In genomic region chr1:179591639-179592038, GRCm38 (mm10) we compare ENCODE assay signal across 11 mouse cellular contexts. TPM values are rescaled to one million over a fixed set of nuclear protein-coding genes. Genes with fewer than 3 reads are reported as not detected.
DNase-seq lines count a peak whose midpoint lies in the region; ATAC-seq and TF ChIP-seq lines count a peak whose summit lies in the region.
"Had no signal": no experiment of that assay in that cellular context is flagged by ENCODE, and none has a peak within 500 bp of the region (broad histone marks: within the 10 kb centered on the region; RNA-seq: fewer than 3 reads in every experiment).

No protein-coding gene starts in this region.

- dilution Hi-C loops in CH12.LX (cut with MboI; ENCODE audit: extremely low pct_ligation_motif_present, extremely low pct_unique_long_range_greater_than_20kb, low sequenced_read_pairs): no loop called here

- peak; percentile 54 for DNase-seq in CD4-positive helper T cell, adult 2 months (ENCODE audit: low read depth, low spot score)
- peak; percentile 12 for DNase-seq in CH12.LX (ENCODE audit: extremely low read depth)
- DNase-seq in left cerebral cortex, adult 9 months (ENCODE audit: low spot score in 2 of 2): peak; percentile 36 to 45
- no peak for DNase-seq in kidney, adult 18-20 months
- DNase-seq in testis, postnatal 14 days (ENCODE audit: low spot score): no peak
- no peak for DNase-seq in Muller cell, postnatal 12 days (ENCODE audit: inconsistent ontology term)
- DNase-seq: kidney, postnatal 25 days; thymus, postnatal 14 days had no signal

- no peak for TF ChIP-seq POLR2A in CH12.LX (IDR thresholded peaks at IDR 0.05; ENCODE audit: low read depth, low read length)

- no peaks in the 10 kb centered on the region for H3K27me3 ChIP-seq in CH12.LX (replicated peaks)
- H3K27me3 ChIP-seq: liver, embryonic 15.5 days; midbrain, embryonic 15.5 days had no signal

- H3K79me2 ChIP-seq in CH12.LX (replicated peaks; ENCODE audit: control insufficient read depth, extremely low read depth, insufficient read depth, poor library complexity, severe bottlenecking): no peaks in the 10 kb centered on the region; the same call in 1 of the 2 replicates

- TF ChIP-seq EP300 in CH12.LX (IDR thresholded peaks at IDR 0.05; ENCODE audit: low read length): no peak

- ATAC-seq in frontal cortex, adult (ENCODE audit: low TSS enrichment): peak; percentile 69
- ATAC-seq: midbrain, embryonic 15.5 days had no signal

- no peak for TF ChIP-seq CTCF in CH12.LX (conservative IDR thresholded peaks at IDR 0.05 in 1 of 2, IDR thresholded peaks at IDR 0.05 in 1 of 2; ENCODE audit: low read depth in 2 of 2, low read length in 2 of 2)

- H3K4me1 ChIP-seq in CH12.LX (ENCODE audit: control insufficient read depth in 1 of 2, insufficient read depth in 2 of 2): peaks cover 4 to 49% of the 10 kb centered on the region in 2 experiments; a peak in 2 of 4 replicates

- H3K9ac ChIP-seq in CH12.LX (ENCODE audit: insufficient read depth, low read depth): no peak overlapping the region
- H3K9ac ChIP-seq: liver, embryonic 15.5 days; midbrain, embryonic 15.5 days had no signal

- H3K36me3 ChIP-seq in CH12.LX (replicated peaks in 1 of 2; ENCODE audit: control insufficient read depth in 1 of 2, insufficient read depth in 1 of 2, low read length in 1 of 2): peaks cover 4 to 19% of the 10 kb centered on the region in 2 experiments

- no peak overlapping the region for H3K27ac ChIP-seq in CH12.LX (ENCODE audit: insufficient read depth, low read depth)
- H3K27ac ChIP-seq: liver, embryonic 15.5 days; midbrain, embryonic 15.5 days had no signal

- H3K9me3 ChIP-seq in CH12.LX (replicated peaks; ENCODE audit: low read length): no peaks in the 10 kb centered on the region
- H3K9me3 ChIP-seq: liver, embryonic 15.5 days; midbrain, embryonic 15.5 days had no signal

- in situ Hi-C loops in CH12.LX (cut with MboI; ENCODE audit: low pct_ligation_motif_present, low pct_unique_long_range_greater_than_20kb, low sequenced_read_pairs): no loop called here

- TF ChIP-seq RAD21 in CH12.LX (IDR thresholded peaks at IDR 0.05; ENCODE audit: low read depth, low read length): no peak

- no peak overlapping the region for H3K4me2 ChIP-seq in CH12.LX (ENCODE audit: insufficient read depth, low read depth, poor library complexity, severe bottlenecking)
- H3K4me2 ChIP-seq: liver, embryonic 15.5 days; midbrain, embryonic 15.5 days had no signal

- H3K4me3 ChIP-seq in CH12.LX (replicated peaks in 1 of 3; ENCODE audit: low read depth in 2 of 3, low read length in 2 of 3, poor library complexity in 1 of 3): no peak overlapping the region
- H3K4me3 ChIP-seq: liver, embryonic 15.5 days; midbrain, embryonic 15.5 days had no signal

TF ChIP-seq in CH12.LX, 34 proteins besides CTCF, POLR2A, EP300 and RAD21:
- peak; percentile 64 for TF ChIP-seq BHLHE40 (IDR thresholded peaks at IDR 0.05; ENCODE audit: low read depth, low read length)
- TF ChIP-seq PAX5 (IDR thresholded peaks at IDR 0.05; ENCODE audit: low read length): no peak
- TF ChIP-seq ZKSCAN1 (IDR thresholded peaks at IDR 0.05; ENCODE audit: borderline replicate concordance, low read depth, low read length): no peak
- no peak for TF ChIP-seq MAZ (IDR thresholded peaks at IDR 0.05; ENCODE audit: low read depth, low read length)
- no peak for TF ChIP-seq ETS1 (conservative IDR thresholded peaks at IDR 0.05; ENCODE audit: low read depth, low read length)
TF ChIP-seq in CH12.LX: peak in this region for 1.

RNA-seq across cellular contexts. Expression of gene Cnst, which starts 45.5 kb away (rescaled TPM):
- total RNA-seq in CH12.LX (2012; rRNA removed) (9.2 and 10.2 TPM in 2 replicates), CH12.LX (2014; rRNA removed) (8.5 and 9.3 TPM in 2 replicates)
- polyA plus RNA-seq in CH12.LX (2012; ENCODE audit: insufficient read length, low read depth): 7.8 and 7.9 TPM in 2 replicates

RNA-seq across cellular contexts. Expression of gene Tfb2m, which starts 45.6 kb away (rescaled TPM):
- total RNA-seq in CH12.LX (2012; rRNA removed) (13.1 and 16.2 TPM in 2 replicates), CH12.LX (2014; rRNA removed) (47.7 and 53.1 TPM in 2 replicates)
- 38.5 and 48.3 TPM in 2 replicates for polyA plus RNA-seq in CH12.LX (2012; ENCODE audit: insufficient read length, low read depth)

Comparison
In these comparisons a context has a peak if more than half of its experiments do, and no peak if none do; other contexts are left out.
1. DNase-seq: peak in CD4-positive helper T cell, adult 2 months (single experiment), CH12.LX (single experiment) and left cerebral cortex, adult 9 months (2 of 2); none in kidney, adult 18-20 months (single experiment), testis, postnatal 14 days (single experiment) and Muller cell, postnatal 12 days (single experiment).